Mouse (Mus musculus): ENCODE data around the gene Sfmbt1.
A peak's percentile ranks its signal among the peaks of the same experiment; 100 is the strongest.

Sfmbt1 gene

DNA sequence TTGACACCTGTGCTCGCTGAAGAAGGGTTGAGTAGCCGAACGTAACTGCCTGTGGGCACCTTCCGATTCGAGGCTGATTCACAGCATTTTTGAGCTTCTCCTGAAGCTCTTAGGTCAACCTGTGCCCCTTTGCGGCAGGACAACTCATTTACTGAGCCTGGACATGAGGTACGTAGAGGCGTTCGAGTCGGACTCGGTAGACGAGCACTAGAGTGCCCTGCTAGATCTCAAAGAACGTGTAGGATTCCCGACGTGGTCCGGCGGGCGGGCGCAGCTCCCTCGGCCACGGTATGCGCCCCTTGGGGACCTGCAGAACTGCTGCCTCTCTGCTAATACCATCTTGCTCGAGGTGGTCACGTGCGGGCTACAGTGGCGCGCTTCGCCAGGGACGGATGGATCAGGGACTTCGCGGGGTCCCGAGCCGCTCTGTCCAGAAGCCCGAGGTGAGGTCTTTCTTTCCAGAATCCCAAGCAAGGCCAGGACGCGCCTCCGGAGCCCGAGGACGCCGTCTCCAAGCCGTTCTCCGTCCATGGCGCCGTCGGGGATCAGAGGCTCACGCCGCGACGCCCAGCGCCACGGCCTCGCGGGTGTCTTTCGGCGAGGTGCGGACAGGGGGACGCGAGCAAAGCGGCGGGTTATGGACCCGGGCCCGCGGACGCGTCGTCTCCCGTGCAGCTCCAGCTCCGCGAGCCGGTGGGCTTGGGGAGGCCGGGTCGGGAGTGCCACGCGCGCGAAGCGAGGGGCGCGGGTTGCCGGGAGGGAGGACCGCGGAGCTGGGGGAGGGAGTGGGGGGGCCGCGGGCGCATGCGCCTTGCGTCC is at the start of gene Sfmbt1:
Gene Sfmbt1, plus strand, starts transcription at position 51 of the 819 bp plus-strand sequence.
- no peak for DNase-seq (ENCODE audit: low read depth, low spot score)

DNA sequence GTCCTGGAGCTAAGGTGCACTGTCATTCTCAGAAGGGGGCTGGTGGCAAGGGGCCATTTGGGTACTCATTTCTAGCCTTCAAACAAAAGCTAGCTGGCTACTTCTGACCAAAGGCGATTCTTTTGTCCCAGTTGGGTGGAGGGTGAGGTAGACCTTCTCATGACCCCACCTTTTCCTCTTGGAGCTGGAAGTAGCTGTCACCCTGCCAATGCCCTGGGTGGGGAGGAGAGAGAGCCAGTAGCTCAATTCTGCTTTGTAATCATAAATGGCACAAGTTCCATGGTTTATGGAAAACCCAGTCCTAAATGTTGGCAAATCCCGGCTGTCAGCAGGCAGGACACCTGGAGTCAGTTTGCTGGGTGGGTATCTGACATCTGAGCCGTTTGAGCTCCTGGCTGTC is 48.6 kb upstream of the Sfmbt1 start:
- no peak for DNase-seq (ENCODE audit: low read depth, low spot score)

- no peak for DNase-seq (ENCODE audit: low read depth, low spot score)
Observed at GRCm38 (mm10) chr14:30666604-30667003, 48.0 kb upstream of the Sfmbt1 start.

- DNase-seq (ENCODE audit: low read depth, low spot score), result no peak
Observed at GRCm38 (mm10) chr14:30670161-30670560, 44.5 kb upstream of the Sfmbt1 start.

- DNase-seq (ENCODE audit: low read depth, low spot score), result no peak
Observed at GRCm38 (mm10) chr14:30671095-30671985, 43.3 kb upstream of the Sfmbt1 start.

DNA sequence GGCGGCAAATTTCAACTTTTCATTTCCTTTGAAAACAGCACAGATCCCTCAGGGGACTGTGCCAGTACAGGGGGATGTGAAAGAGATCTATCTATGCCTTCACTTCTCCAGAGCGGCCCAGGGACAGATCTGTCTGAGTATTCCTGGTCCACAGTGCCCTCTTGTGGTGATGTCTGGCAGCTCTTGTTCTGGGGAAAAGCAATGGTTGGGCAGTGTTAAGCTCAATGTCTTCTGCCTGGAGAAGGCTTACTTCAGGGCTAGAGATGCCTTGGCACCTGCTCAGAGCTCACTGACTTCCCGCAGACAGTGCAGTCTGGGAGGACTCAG is 42.7 kb upstream of the Sfmbt1 start:
- peak; percentile 79 for DNase-seq (ENCODE audit: low read depth, low spot score)

- no peak for DNase-seq (ENCODE audit: low read depth, low spot score)
Observed at GRCm38 (mm10) chr14:30674947-30675346, 39.7 kb upstream of the Sfmbt1 start.

DNA sequence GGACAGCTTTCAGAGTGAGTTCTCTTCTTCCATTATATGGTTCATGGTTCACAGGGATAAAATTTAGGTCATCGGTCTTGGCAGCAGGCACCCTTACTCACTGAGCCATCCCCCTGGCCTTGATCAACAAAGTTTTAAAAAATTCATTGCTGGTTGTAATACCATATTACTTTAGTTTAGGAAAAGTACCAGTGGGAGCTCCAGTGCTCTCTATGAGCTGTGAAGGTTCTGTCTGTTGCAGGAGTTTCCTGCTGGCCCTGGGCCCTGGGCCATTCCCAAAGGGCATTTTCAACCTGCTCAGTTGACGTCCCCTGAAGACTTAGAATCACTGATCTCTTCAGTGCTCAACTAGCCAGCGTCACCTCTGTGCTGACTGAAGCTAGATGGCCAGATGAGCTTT is 32.5 kb upstream of the Sfmbt1 start:
- no peak for DNase-seq (ENCODE audit: low read depth, low spot score)

DNA sequence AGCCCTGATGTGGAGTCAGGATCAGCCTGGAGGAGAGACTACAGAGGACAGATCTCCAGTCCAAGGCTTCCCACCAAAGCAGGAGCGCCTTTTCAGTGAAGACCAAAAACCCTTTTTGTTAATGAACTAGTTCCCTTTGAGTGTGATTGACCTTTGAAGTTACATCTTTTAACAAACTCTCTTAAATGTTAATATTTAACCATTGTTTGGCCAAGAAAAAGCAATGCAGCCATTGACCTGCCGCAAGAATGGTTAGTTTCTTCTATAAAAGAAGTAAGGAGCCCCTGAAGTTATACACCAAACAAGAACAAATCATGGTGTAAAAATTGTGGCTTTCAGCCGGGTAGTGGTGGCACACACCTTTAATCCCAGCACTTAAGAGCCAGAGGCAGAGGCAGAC is 24.0 kb upstream of the Sfmbt1 start:
- no peak for DNase-seq (ENCODE audit: low read depth, low spot score)

DNA sequence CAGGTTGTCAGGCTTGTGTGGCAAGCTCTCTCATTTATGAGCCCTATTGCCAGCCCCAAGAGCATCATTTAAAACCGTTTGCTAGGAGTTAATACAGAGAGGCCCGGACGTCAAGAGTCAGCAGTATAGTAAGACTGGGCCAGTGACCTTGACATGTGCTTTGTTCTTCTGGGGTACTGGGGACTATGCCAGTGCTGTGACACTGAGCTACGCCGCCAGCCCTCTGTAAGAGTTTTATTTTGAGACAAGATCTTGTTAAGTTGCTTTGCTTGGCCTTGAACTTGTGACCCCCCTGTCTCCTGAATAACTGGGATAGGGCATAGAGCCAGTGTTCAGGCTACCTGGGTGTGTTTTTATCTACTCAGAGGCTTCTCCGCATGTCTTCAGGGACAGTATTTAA is 22.2 kb upstream of the Sfmbt1 start:
- DNase-seq (ENCODE audit: low read depth, low spot score), result no peak

GRCm38 (mm10) chr14:30694786-30695185 is 19.9 kb upstream of the Sfmbt1 start:
- DNase-seq (ENCODE audit: low read depth, low spot score), result no peak

GRCm38 (mm10) chr14:30695609-30696008 is 19.0 kb upstream of the Sfmbt1 start:
- DNase-seq (ENCODE audit: low read depth, low spot score), result peak; percentile 66

DNA sequence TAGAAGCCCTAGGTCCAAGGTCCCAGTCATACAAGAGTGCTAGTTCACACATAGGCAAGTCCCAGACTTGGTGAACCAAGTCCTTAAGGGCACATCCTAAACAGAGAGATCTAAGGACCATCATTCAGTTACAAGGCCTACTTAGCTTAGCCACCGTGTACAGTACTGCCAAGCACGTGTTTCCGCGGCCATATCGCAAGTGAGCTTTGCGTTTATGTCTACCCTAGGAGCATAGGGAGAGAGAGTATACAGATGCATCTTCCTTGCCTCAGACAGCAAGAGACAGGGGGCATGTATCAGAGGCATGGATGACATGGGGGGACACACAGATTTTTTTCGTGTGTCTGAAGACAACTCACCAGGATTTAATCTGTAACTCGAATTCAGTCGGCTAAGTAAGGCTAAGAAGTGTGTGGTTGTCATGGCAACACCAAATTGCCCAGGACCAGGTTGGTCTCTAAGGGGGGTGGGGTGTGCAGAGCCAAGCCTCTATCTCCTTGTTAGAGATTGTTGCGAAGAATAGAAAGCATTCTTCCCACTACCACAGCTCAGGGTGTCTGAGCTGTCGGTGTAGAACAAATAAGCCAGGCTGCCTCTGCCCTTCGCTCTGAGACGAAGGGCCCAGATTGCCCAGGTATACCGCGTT is 17.1 kb upstream of the Sfmbt1 start:
- DNase-seq (ENCODE audit: low read depth, low spot score), result no peak

DNA sequence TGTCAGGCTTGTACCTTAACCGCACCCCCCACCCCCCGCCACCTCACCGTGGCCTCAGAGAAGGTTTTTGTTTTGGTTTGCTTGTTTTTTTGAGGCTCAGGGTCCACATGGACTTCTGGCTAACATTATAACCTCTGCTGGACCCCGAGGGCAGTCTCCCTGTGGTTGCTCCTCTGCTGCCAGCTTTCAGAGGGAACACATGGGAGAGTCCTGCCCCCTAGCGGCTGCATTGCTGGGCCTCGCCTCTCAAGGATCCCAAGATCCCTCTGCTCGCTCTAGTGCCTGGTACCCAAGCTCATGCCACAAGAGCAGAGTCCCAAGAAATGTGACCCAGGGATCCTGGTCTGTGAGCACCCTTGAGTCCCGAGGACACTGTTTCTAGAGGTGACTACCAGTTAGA is 15.0 kb upstream of the Sfmbt1 start:
- peak; percentile 23 for DNase-seq (ENCODE audit: low read depth, low spot score)

DNA sequence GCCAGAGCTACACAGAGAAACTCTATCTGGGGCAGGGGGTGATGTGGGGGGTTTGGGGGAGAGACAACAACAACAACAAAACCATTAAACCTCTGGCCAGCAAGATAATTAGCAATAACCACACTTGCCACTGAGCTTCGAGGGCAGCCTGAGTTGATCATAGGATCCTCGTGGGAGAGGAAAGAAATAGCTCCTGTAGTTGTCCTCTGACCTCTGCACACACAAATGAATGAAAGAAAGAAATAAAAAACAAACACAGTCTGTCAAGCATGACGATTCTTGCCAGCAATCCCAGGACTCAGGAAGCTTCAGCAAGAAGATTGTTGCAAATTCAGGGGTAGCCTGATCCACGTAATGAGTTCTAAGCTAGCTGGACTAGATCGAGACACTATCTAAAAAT is 12.1 kb upstream of the Sfmbt1 start:
- no peak for DNase-seq (ENCODE audit: low read depth, low spot score)

GRCm38 (mm10) chr14:30703079-30703478 is 11.6 kb upstream of the Sfmbt1 start:
- DNase-seq (ENCODE audit: low read depth, low spot score), result no peak

GRCm38 (mm10) chr14:30704098-30704855 is 10.4 kb upstream of the Sfmbt1 start:
- no peak for DNase-seq (ENCODE audit: low read depth, low spot score)

DNA sequence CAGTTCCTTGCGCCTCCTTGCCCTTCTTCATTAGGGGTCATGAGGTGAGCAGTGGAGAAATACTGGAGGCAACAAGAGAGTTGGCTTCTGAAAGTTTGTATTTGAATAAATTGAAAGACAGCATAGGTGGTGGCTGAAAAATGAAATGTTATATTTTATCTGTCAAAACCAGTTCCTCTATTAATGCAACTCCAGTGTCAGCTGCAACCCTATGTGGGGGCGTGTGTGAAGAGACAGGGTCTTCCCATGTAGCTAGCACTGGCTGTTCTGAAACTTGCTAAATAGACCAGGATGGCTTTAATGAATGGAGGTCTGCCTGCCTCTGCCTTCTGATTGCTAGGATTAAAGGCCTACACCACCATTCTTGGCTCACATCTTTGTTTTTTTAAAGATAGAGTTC is 2.8 kb upstream of the Sfmbt1 start:
- no peak for DNase-seq (ENCODE audit: low read depth, low spot score)

DNA sequence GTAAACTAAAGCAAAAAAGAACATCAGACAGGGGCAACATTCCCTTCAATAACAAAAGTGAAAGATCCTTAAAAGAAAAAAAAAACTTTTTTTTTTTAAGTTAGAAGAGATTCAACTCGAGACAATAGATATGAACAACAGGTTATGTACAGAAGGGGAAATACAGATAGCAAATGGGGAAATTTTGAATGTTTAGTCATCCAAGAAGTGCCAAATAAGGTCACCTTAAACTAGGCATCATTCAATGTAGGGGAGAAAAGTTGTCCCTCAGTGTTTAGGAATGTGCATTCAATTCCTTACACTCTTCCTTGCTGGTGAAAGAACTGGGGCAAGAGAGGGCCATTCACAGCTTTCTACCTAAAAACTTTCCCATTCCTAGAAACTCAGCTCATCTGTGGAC is 880 bp upstream of the Sfmbt1 start:
- DNase-seq (ENCODE audit: low read depth, low spot score), result no peak

- DNase-seq (ENCODE audit: low read depth, low spot score), result peak; percentile 69
Observed at GRCm38 (mm10) chr14:30715618-30716050, 985 bp downstream of the Sfmbt1 start.

All from skeletal muscle tissue, adult 2 months (tissue).